Mouse (Mus musculus) layer of hippocampus, adult 8-10 months (tissue): ENCODE results near the gene Gm49387. TPM values are rescaled to one million over a fixed set of nuclear protein-coding genes. Genes with fewer than 3 reads are reported as not detected.
A peak's percentile ranks its signal among the peaks of the same experiment; 100 is the strongest.

Experiments used
- DNase-seq, 2 experiments: peaks; one replicate each; pipeline ENCODE4 v3.0.0; 2022; ENCODE audit warnings: low spot score in 2 of 2
- total RNA-seq, 4 experiments: library from RNA; stranded (reverse); gene quantifications; 2 replicates each; pipeline ENCODE4 v1.2.4; 2022

Gm49387 gene
- total RNA-seq, 4 experiments from 2014 or later: not detected

DNA sequence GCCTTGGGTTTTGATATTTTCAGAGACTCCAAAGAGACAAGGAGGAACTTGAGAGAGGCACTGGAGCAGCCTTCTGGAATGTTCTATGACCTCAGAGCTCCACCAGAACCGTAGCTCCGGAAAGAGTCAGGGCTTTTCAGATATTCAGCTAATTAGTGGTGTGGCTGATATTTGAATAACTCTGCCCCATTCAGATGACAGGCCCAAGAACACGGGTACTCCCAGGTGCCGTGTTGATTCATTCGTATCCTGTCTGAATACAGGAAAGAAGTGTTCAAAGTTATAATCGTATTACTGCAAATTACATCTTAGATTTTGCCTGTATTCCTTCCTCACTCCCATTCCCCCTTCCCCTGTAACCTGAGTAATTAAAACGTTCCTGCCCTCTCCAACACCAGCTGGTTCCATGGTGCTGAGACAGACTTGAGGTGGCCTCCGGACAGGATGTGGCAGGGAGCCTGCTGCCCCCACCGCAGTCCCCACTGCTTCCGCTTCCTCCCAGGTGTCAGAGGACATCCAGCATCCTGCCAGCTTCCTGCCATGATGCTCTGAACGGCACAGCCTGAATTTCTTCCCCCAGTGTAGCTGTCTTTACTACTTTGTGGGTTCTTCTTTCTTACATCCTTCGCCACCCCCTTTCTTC, 109.1 kb downstream of the Gm49387 start:
- DNase-seq: no peak

DNA sequence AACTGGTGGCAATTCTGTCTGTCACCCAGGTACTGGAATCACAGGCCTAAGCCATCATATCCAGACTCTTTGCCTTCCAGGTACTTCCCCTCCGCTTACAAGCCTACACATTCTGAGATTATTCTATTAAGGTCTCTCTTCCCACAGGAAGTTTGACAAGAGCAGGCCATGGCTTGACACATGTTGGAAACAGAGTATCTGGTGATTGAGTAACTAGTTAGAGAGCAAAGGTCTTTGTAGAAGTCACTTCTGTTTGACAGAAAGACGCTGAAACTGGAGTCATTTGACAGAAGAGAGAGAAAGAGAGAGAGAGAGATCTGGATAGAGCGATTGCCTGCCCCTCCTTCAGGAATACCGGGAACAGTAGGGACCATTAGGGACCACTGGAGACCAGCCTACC, 109.8 kb downstream of the Gm49387 start:
- DNase-seq: no peak

DNA sequence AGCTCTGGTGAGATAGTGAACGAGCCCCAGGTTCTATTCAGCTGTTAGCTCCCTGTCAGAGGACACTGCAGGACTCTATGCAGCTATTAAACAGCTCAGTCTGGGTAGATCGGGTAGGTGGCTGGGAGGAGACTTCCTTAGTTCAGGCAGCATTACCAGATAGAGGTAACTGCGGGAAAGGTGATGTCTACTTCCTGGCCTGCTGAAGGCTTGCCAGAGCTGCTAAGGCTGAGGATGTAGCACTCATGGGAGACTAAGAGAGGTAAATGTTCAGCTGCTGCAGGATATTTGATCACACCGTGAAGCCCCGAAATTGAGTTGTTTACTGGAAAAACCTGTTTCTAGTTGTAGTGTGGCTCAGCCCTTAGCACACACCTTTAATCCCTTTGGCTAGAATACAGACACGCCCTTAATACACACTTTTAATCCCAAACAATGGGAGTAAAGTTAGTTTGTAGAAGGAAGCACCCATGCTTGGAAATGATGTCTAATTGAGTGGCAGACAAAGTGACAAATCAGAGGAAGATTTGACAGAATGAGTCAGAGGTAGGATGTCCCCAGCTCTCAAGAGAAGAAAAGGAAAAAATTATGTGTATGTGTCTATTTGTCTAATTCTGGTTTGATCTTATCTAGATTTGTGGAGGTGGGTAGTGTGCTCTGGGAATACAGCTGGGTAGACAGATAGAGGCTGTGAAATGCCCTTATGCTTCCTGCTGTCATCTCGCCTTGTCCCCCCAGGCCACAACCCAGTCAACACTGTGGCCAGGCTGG, 115.5 kb downstream of the Gm49387 start:
- no peak for DNase-seq

DNA sequence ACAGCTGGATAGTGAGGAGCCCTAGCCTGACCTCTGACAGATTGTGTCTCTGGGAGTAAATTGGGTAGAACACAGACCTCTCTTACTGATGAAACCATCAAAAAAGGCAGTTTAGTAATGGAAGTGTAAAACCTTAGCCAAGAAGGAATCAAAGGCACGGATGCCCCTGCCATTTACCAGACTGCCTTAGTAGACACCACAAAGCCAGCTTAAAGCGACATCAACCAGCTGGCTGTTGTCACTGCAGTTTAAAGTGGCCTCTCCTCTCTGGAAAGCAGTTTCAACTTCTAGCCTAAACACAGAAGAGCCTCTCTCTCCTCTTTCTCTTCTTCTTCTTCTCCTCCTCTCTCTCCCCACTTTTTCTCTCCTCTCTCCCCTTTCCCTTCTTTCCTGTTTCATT, 119.4 kb downstream of the Gm49387 start:
- DNase-seq: no peak

DNA sequence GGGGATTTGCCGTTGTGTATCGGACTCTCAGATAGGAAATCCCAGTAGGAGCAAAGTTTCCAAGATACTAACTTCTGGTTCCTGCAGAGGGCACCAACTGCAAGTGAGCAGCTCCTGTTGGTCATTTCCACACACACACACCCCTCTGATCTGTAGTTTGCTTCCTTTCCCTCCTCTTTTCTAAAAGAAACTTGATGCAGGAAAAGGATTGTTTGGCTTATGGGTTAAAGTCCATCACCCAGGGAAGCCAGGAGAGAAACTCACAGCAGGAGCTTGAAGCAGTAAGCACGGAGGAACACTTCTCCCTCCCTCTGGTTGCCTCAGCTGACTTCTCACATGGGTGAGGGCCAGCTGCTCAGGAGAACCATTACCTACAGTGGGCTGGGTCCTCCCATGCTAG, 121.5 kb downstream of the Gm49387 start:
- no peak for DNase-seq

DNA sequence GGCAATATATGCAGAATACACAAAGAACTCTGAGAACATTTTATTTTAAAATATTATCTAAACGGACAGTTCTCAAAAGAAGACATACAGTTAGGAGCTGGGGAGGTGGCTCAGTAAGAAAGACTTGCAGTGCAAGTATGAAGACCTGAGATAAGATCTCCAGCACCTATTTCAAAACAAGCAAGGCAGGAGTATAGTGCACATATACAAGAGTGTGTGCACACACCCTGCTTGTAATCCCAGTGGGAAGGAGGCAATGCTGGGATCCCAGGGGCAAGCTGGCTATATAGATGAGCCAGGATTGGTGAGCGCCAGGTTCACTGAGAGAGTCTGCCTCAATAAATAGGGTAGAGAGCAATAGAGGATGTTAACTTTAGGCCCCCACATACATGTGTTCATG, 124.8 kb downstream of the Gm49387 start:
- no peak for DNase-seq

DNA sequence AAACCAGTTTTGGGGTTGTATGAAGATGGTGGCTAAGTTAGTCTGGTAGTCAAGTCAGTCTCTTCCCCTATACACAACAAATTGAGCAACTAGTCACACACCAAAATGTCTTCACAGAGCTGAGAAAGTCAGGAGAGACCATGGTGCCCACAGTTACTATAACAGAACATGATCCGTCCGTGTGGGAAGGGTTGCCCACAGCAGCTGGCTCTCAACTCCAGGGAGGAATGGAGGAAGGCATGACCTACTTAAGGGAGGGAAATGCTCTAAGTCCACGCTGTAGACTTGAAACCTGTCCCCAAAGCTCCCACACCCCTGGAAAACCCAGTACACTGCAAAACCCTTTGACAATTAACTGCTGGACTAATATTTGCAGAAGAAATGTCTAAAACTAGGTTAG, 130.4 kb downstream of the Gm49387 start:
- DNase-seq: no peak

DNA sequence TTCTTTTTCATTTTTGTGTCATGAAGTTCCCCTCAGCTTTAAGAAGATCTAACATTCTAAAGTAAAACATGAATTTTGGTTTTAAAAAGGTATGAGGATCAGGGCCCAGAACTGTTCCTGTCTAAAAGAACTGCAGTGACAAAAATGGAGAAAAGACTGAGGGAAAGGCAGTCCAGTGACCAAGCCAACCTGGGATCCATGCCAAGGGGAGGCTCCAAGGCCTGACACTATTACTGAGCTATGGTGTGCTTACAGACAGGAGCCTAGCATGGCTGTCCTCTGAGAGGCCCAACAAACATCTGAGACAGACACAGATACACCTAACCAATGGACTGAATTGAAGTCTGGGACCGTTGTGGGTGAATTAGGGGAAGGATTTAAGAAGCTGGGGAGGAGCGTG, 130.8 kb downstream of the Gm49387 start:
- DNase-seq: no peak

DNA sequence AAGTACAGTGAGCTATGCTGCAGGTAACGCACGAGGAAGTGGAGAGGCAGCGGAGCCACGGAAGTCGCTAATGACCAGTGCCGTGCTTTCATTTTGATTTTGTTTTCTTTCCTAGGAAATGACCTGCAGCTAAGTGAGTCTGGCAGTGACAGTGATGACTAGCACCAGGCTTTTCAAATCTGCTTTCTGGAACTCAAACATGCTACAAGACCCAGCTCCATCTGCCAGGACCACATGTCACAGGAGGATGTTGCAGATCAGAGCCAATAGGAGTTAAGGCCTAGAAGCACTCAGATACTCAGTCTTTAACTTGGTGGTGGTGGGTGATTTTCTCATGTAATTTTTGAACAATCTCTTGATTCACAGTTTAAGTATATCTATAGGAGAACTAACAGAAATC, 134.2 kb downstream of the Gm49387 start:
- DNase-seq: peak; percentile 71 to 75

DNA sequence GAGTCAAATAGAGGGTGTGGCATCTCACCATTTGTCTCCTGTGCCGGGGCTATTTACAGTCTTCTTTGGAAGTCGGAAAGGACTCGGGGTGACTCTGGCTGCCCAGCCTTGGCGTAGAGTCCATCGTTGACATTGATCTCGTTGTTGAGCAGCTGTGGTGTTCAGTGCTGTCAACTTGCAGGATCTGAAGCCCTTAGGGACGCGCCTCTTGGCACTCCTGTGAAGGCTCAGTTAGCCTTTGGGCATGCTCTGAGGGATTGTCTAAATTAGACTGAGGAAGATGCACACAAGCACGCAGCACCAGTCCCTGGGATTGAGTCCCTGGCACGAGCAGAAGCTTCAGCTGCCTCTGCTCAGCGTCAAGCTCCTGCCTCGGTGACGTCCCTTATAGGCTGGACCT, 137.3 kb downstream of the Gm49387 start:
- DNase-seq: no peak

Other genes starting within 250 kb of the Gm49387 start
- 100 to 1,000 TPM; 105 to 134 (median 117) TPM for gene Sh3bp5, start 204.8 kb downstream of the Gm49387 start, total RNA-seq
- gene Eaf1, start 146.5 kb downstream of the Gm49387 start, total RNA-seq: 10 to 100 TPM; 13.8 to 21.0 (median 16.9) TPM
- gene Mettl6, start 145.8 kb downstream of the Gm49387 start, total RNA-seq: 10 to 100 TPM; 27.8 to 32.8 (median 31.8) TPM
- gene Colq, start 49.5 kb downstream of the Gm49387 start, total RNA-seq: under 1 TPM; 0.18 to 0.37 (median 0.22) TPM
- 10 to 100 TPM in 3 of 4 experiments, 1 to 10 TPM in 1; 9.0 to 12.5 (median 11.0) TPM for gene Btd, start 150 bp upstream of the Gm49387 start, total RNA-seq
- gene Hacl1, start 408 bp upstream of the Gm49387 start, total RNA-seq: 10 to 100 TPM in 1 of 4 experiments, 1 to 10 TPM in 3; 7.3 to 10.9 (median 9.1) TPM
- 10 to 100 TPM; 54.0 to 65.1 (median 59.0) TPM for gene Ankrd28, start 189.8 kb upstream of the Gm49387 start, total RNA-seq